Mouse (Mus musculus): ENCODE results near the gene Ppm1k. TPM values are rescaled to one million over a fixed set of nuclear protein-coding genes. Genes with fewer than 3 reads are reported as not detected.
"Not testable (repeated sequence)": the region's sequence is repeated elsewhere in the genome, so short reads cannot be mapped to it uniquely, and the experiment has no call there.

Ppm1k gene
- total and polyA plus RNA-seq, 3 experiments: 1.3 to 1.5 TPM; not detected in 1

DNA sequence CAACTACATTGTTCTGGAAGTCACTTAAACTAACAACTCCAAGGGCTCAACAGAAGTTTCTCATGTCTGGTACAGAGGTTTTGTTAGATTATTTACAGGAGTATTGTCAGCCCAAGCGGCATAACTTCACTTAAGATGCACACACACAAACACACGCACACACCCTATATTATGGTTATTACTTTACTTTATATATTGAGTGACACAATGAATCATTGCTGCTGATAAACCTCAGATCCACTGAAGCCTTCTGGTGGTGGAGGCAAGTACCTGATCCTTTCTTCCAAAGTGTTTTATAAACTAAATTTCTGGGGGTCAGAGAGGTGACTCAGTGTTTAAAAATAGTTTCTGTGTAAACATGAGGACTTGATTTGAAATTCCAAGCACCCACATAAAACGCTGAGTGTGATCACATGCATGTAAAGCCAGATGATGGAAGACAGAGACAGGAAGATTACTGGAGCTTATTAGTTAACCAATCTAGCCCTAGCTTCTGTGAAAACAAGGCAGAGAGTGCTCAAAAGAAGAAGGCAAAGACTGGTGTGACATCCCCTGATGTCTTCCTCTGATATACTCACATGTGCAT, 16.0 kb upstream of the Ppm1k start:
- no peak overlapping the region for H3K4me3 ChIP-seq (ENCODE audit: control insufficient read depth in 1 of 2, insufficient read depth in 1 of 2, low read depth in 2 of 2, low read length in 2 of 2)
- H3K9me3 ChIP-seq (replicated peaks; ENCODE audit: insufficient read depth, low read length): no peaks in the 10 kb centered on the region
- no peak for DNase-seq (ENCODE audit: low read depth, low spot score)
- no peak overlapping the region for H3K27ac ChIP-seq (ENCODE audit: control insufficient read depth, low read depth, low read length)
- no peaks in the 10 kb centered on the region for H3K79me2 ChIP-seq (ENCODE audit: control insufficient read depth, insufficient read depth, low read length, poor library complexity)
- H3K4me1 ChIP-seq (ENCODE audit: control insufficient read depth in 1 of 2, insufficient read depth in 2 of 2, low read length in 2 of 2): no peaks in the 10 kb centered on the region
- H3K9ac ChIP-seq (ENCODE audit: control insufficient read depth, low read depth, low read length, poor library complexity, severe bottlenecking): no peak overlapping the region
- H3K36me3 ChIP-seq (ENCODE audit: control insufficient read depth in 1 of 2, insufficient read depth in 2 of 2, low read length in 2 of 2): no peaks in the 10 kb centered on the region
- no peak for TF ChIP-seq ETS1 (IDR thresholded peaks at IDR 0.05; ENCODE audit: low read depth, low read length)
- H3K27me3 ChIP-seq (ENCODE audit: control insufficient read depth in 1 of 2, insufficient read depth in 2 of 2, low read length in 2 of 2): peaks cover 0 to 2% of the 10 kb centered on the region in 2 experiments; a peak in 3 of 4 replicates

DNA sequence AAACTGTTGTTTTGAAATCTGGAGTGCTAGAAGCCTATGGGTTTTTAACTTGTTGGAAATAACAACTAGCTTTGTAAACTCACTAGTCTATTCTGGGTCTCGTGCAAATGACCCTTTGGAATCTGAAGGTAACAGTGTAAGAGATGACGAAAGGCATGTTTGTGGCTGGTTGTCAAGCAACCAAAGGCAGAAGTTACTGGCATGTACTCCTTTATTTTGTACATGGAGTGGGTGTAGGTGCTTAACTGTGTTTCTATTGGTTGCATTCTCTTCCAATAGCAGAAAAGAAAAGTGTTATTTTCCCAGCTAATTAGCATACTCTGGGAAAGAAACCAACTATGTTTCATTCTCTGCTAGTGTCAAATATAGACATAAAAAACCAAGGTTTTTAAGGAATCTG, 9.6 kb upstream of the Ppm1k start:
- Histone ChIP-seq H3K4me3 (ENCODE audit: control insufficient read depth in 1 of 2, insufficient read depth in 1 of 2, low read depth in 2 of 2, low read length in 2 of 2) (no peak overlapping the region), H3K79me2 (ENCODE audit: control insufficient read depth, insufficient read depth, low read length, poor library complexity) (no peaks in the 10 kb centered on the region), H3K36me3 (ENCODE audit: control insufficient read depth in 1 of 2, insufficient read depth in 2 of 2, low read length in 2 of 2) (peaks cover 0 to 9% of the 10 kb centered on the region in 2 experiments; a peak in 2 of 4 replicates), H3K27ac (ENCODE audit: control insufficient read depth, low read depth, low read length) (no peak overlapping the region), H3K27me3 (ENCODE audit: control insufficient read depth in 1 of 2, insufficient read depth in 2 of 2, low read length in 2 of 2) (peaks cover 0 to 2% of the 10 kb centered on the region in 2 experiments; a peak in 3 of 4 replicates), H3K9ac (ENCODE audit: control insufficient read depth, low read depth, low read length, poor library complexity, severe bottlenecking) (no peak overlapping the region), H3K4me1 (ENCODE audit: control insufficient read depth in 1 of 2, insufficient read depth in 2 of 2, low read length in 2 of 2) (peaks cover 0 to 8% of the 10 kb centered on the region in 2 experiments; a peak in 2 of 4 replicates), H3K9me3 (replicated peaks; ENCODE audit: insufficient read depth, low read length) (no peaks in the 10 kb centered on the region)
- TF ChIP-seq SMC3 (IDR thresholded peaks at IDR 0.05; ENCODE audit: low read depth, low read length) (no peak), ZC3H11A (IDR thresholded peaks at IDR 0.05; ENCODE audit: low read depth, low read length) (no peak), MEF2A (IDR thresholded peaks at IDR 0.05; ENCODE audit: extremely low read depth, insufficient replicate concordance, low read depth, low read length, poor library complexity, severe bottlenecking) (no peak), MAFK (IDR thresholded peaks at IDR 0.05; ENCODE audit: borderline replicate concordance, low read depth, low read length) (no peak), ZKSCAN1 (IDR thresholded peaks at IDR 0.05; ENCODE audit: low read depth, low read length) (no peak), CHD2 (IDR thresholded peaks at IDR 0.05; ENCODE audit: low read length) (no peak), ETS1 (IDR thresholded peaks at IDR 0.05; ENCODE audit: low read depth, low read length) (no peak), SIN3A (IDR thresholded peaks at IDR 0.05; ENCODE audit: low read length) (no peak), RAD21 (IDR thresholded peaks at IDR 0.05; ENCODE audit: low read depth, low read length) (no peak), TBP (IDR thresholded peaks at IDR 0.05; ENCODE audit: low read depth, low read length) (no peak), NRF1 (IDR thresholded peaks at IDR 0.05; ENCODE audit: insufficient read depth, low read depth, low read length, poor library complexity, severe bottlenecking) (no peak), MYB (IDR thresholded peaks at IDR 0.05; ENCODE audit: low read depth, low read length) (no peak), MAZ (IDR thresholded peaks at IDR 0.05; ENCODE audit: low read depth, low read length) (no peak), NELFE (IDR thresholded peaks at IDR 0.05; ENCODE audit: low read depth, low read length) (no peak)
- DNase-seq (ENCODE audit: low read depth, low spot score): peak; percentile 17

DNA sequence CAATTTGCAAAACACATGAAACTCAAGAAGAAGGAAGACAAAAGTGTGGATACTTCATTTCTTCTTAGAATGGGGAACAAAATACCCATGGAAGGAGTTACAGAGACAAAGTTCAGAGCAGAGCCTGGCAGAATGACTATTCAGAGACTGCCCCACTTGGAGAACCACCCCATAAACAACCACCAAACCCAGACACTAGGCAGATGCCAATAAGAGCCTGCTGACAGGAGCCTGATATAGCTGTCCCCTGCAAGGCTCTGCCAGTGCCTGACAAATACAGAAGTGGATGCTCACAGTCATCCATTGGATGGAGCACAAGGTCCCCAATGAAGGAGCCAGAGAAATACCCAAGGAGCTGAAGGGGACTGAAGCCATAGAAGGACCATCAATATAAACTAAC, 8.3 kb upstream of the Ppm1k start:
- not testable (repeated sequence) for H3K9ac ChIP-seq (ENCODE audit: control insufficient read depth, low read depth, low read length, poor library complexity, severe bottlenecking); H3K27ac ChIP-seq (ENCODE audit: control insufficient read depth, low read depth, low read length); H3K4me1 ChIP-seq (ENCODE audit: control insufficient read depth in 1 of 2, insufficient read depth in 2 of 2, low read length in 2 of 2); H3K4me3 ChIP-seq (ENCODE audit: control insufficient read depth in 1 of 2, insufficient read depth in 1 of 2, low read depth in 2 of 2, low read length in 2 of 2); H3K9me3 ChIP-seq (replicated peaks; ENCODE audit: insufficient read depth, low read length); H3K36me3 ChIP-seq (ENCODE audit: control insufficient read depth in 1 of 2, insufficient read depth in 2 of 2, low read length in 2 of 2); H3K27me3 ChIP-seq (ENCODE audit: control insufficient read depth in 1 of 2, insufficient read depth in 2 of 2, low read length in 2 of 2); H3K79me2 ChIP-seq (ENCODE audit: control insufficient read depth, insufficient read depth, low read length, poor library complexity); DNase-seq (ENCODE audit: low read depth, low spot score)
